11 mouse cellular contexts compared by ENCODE assay signal in the genomic region with DNA sequence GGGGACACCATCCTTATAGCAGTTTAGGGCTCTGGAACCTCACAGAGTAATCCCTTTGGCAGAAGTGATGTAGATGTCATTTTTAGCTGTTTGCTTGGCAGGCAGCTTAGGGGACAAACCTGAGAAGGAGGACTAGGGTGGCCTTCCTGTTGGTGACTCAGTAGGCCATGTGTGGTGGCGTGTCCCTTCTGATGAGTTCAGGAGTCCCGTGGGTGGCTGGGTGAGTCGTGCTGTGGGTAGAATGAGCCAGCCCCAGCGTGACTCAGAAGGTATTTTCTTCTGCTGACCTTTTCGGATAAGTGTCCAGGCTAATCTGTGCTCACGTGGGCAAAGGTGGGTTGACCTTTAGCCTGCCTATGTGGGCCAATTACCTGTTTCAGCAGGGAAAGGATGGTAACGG. TPM values are rescaled to one million over a fixed set of nuclear protein-coding genes. Genes with fewer than 3 reads are reported as not detected.
DNase-seq lines count a peak whose midpoint lies in the region; ATAC-seq lines count a peak whose summit lies in the region.
"Had no signal": no experiment of that assay in that cellular context is flagged by ENCODE, and none has a peak within 500 bp of the region (broad histone marks: within the 10 kb centered on the region; RNA-seq: fewer than 3 reads in every experiment).

No protein-coding gene starts in this region.

- H3K4me1 ChIP-seq in heart, embryonic 12.5 days (replicated peaks): peaks cover 81% of the 10 kb centered on the region

- 69% methylated on average over 7 of the region's 7 CpGs for WGBS in heart, embryonic 12.5 days

- peak overlapping the region; percentile 98; the same call in 1 of the 2 replicates for H3K9ac ChIP-seq in heart, embryonic 12.5 days

- intact Hi-C loops in heart, postnatal 25 days (cut with DNase I): no loop called here

- H3K4me3 ChIP-seq in heart, embryonic 12.5 days: no peak overlapping the region

- no peaks in the 10 kb centered on the region for H3K27me3 ChIP-seq in heart, embryonic 12.5 days (replicated peaks)
- H3K27me3 ChIP-seq: embryonic facial prominence, embryonic 13.5 days had no signal

- DNase-seq in heart, postnatal 25 days (ENCODE audit: low spot score): no peak
- peak; percentile 64 for DNase-seq in right cerebral cortex, adult 18-20 months
- no peak for DNase-seq in right cerebral cortex, postnatal 14 days
- DNase-seq in brain, adult 2 months (ENCODE audit: low read depth, low spot score): peak; percentile 86
- no peak for DNase-seq in thymus, postnatal 14 days
- DNase-seq: kidney, postnatal 25 days; thymus, postnatal 4 days had no signal

- H3K36me3 ChIP-seq in heart, embryonic 12.5 days: no peaks in the 10 kb centered on the region

- 0 out of 2 replicates have a peak overlapping the region, but pooled peaks have one; percentile 58 for H3K27ac ChIP-seq in heart, embryonic 12.5 days (ENCODE audit: poor library complexity, severe bottlenecking)
- H3K27ac ChIP-seq: embryonic facial prominence, embryonic 13.5 days; limb, embryonic 10.5 days had no signal

- no peaks in the 10 kb centered on the region for H3K9me3 ChIP-seq in heart, embryonic 12.5 days (replicated peaks)
- H3K9me3 ChIP-seq: embryonic facial prominence, embryonic 13.5 days; limb, embryonic 10.5 days had no signal

- ATAC-seq in heart, embryonic 12.5 days (ENCODE audit: insufficient number of reproducible peaks, low FRiP score): no peak
- ATAC-seq in erythroid progenitor cell, adult 5-6 weeks (replicated peaks; ENCODE audit: low FRiP score, poor library complexity, severe bottlenecking): no peak

- no peak overlapping the region for H3K4me2 ChIP-seq in heart, embryonic 12.5 days
- H3K4me2 ChIP-seq: embryonic facial prominence, embryonic 13.5 days had no signal

RNA-seq across cellular contexts. Expression of a gene that starts 3.6 kb away (rescaled TPM):
- 25.7 and 30.9 TPM in 2 replicates for polyA plus RNA-seq in heart, embryonic 12.5 days (2016; fragmentation: Nextera tagmentation; extraction: Ambion mirVana)
- 10 to 100 TPM; 31.2 to 31.4 TPM for total RNA-seq in heart, postnatal 25 days (2021)
- total RNA-seq in erythroid progenitor cell, adult 5-6 weeks (2015; ENCODE audit: low replicate concordance): 69.6 and 105 TPM in 2 replicates
- 51.7 and 61.7 TPM in 2 replicates for total RNA-seq in erythroid progenitor cell, adult 5-6 weeks (2017; ENCODE audit: low replicate concordance)

RNA-seq across cellular contexts. Expression of a gene that starts 16.6 kb away (rescaled TPM):
- 56.5 and 58.9 TPM in 2 replicates for polyA plus RNA-seq in heart, embryonic 12.5 days (2016; fragmentation: Nextera tagmentation; extraction: Ambion mirVana)
- 10 to 100 TPM; 39.8 to 44.2 TPM for total RNA-seq in heart, postnatal 25 days (2021)
- total RNA-seq in erythroid progenitor cell, adult 5-6 weeks (2015; ENCODE audit: low replicate concordance): 42.8 and 69.6 TPM in 2 replicates
- 66.0 and 111 TPM in 2 replicates for total RNA-seq in erythroid progenitor cell, adult 5-6 weeks (2017; ENCODE audit: low replicate concordance)

RNA-seq across cellular contexts. Expression of a gene that starts 39.3 kb away (rescaled TPM):
- 51.2 and 58.3 TPM in 2 replicates for polyA plus RNA-seq in heart, embryonic 12.5 days (2016; fragmentation: Nextera tagmentation; extraction: Ambion mirVana)
- 10 to 100 TPM; 29.6 to 29.9 TPM for total RNA-seq in heart, postnatal 25 days (2021)
- total RNA-seq in erythroid progenitor cell, adult 5-6 weeks (2015; ENCODE audit: low replicate concordance): 34.2 and 48.6 TPM in 2 replicates
- 16.8 and 18.1 TPM in 2 replicates for total RNA-seq in erythroid progenitor cell, adult 5-6 weeks (2017; ENCODE audit: low replicate concordance)

RNA-seq across cellular contexts. Expression of a gene that starts 39.8 kb away (rescaled TPM):
- 82.4 and 83.2 TPM in 2 replicates for polyA plus RNA-seq in heart, embryonic 12.5 days (2016; fragmentation: Nextera tagmentation; extraction: Ambion mirVana)
- 10 to 100 TPM; 27.4 to 29.7 TPM for total RNA-seq in heart, postnatal 25 days (2021)
- 71.0 and 81.7 TPM in 2 replicates for total RNA-seq in erythroid progenitor cell, adult 5-6 weeks (2015; ENCODE audit: low replicate concordance)
- 18.9 and 38.1 TPM in 2 replicates for total RNA-seq in erythroid progenitor cell, adult 5-6 weeks (2017; ENCODE audit: low replicate concordance)

RNA-seq across cellular contexts. Expression of a gene that starts 46.4 kb away (rescaled TPM):
- polyA plus RNA-seq in heart, embryonic 12.5 days (2016; fragmentation: Nextera tagmentation; extraction: Ambion mirVana): 0.14 and 0.23 TPM in 2 replicates
- total RNA-seq in heart, postnatal 25 days (2021): under 1 TPM; 0.39 TPM
- not detected in 2 replicates for total RNA-seq in erythroid progenitor cell, adult 5-6 weeks (2015; ENCODE audit: low replicate concordance)
- not detected in 2 replicates for total RNA-seq in erythroid progenitor cell, adult 5-6 weeks (2017; ENCODE audit: low replicate concordance)
- polyA plus RNA-seq: embryonic facial prominence, embryonic 13.5 days; limb, embryonic 10.5 days had no signal

Comparison
In these comparisons a context has a peak if more than half of its experiments do, and no peak if none do; other contexts are left out.
1. DNase-seq: peak in right cerebral cortex, adult 18-20 months (single experiment) and brain, adult 2 months (single experiment); none in heart, postnatal 25 days (single experiment), right cerebral cortex, postnatal 14 days (single experiment) and thymus, postnatal 14 days (single experiment).